Mouse (Mus musculus) urinary bladder, adult 18-20 months (tissue): Measurements from ENCODE around the gene Tuba8.

Source experiments
- DNase-seq, 2 experiments: peaks; one replicate each; pipeline ENCODE4 v3.0.0; 2022; ENCODE audit warnings: low spot score in 2 of 2, mixed read lengths in 2 of 2

The Tuba8 gene

DNA sequence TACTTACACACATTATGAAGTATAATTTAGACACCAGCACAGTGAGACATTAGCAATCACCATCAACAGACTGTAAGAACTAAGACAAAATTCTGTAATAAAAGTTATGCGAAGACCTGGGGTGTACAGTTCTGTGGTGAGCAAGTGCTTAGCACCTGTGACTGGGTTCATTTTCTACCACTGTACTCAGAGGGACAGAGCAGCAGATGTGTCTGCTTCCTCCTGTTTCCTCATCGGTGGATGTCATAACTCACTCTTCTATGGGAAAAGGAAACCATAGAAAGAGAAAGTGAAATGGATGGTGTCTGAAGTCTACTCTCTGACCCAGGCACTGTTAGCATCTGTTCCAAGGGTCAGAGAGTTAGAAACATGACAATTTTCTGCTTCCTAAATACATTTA, 16.2 kb downstream of the Tuba8 start:
- no peak for DNase-seq

DNA sequence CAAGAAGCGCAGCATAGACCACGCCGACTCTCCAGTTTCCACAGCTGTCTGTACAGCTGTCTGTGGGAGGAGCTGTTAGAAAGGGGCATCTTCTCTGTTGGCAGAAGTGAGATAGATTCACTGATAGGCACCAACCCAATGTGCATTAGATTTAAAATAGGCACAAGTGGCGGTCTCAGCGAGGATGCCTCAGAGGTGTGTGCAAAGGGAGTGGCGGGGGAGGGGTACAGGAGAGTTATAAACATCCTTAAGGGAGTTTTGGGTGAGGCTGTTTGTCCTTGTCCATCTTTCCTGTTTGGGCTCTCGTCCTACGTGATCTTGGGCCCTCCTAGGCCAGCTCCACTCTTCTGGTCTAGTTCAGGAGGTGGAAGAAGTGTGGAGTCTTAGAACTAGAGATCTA, 17.9 kb downstream of the Tuba8 start:
- DNase-seq, result no peak

DNA sequence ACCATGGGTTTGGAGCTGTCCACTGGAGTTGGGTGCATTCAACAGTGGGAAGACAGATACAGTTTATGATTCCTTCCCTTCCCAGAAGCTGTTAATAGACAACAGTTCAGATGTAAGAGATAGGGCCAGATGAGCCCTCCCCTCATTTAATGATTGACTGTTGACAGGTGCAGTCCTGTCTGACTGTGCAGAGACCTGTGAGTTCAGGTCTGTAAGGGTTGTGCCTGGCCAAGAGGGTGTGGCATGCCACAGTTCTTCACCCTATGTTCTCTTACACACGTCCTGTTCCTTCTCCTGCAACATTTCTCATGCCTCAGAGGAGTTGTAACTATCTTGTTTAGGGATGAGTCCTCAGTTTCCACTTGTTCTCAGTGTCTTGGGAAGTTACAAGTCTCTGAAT, 22.2 kb downstream of the Tuba8 start:
- DNase-seq, result no peak

DNA sequence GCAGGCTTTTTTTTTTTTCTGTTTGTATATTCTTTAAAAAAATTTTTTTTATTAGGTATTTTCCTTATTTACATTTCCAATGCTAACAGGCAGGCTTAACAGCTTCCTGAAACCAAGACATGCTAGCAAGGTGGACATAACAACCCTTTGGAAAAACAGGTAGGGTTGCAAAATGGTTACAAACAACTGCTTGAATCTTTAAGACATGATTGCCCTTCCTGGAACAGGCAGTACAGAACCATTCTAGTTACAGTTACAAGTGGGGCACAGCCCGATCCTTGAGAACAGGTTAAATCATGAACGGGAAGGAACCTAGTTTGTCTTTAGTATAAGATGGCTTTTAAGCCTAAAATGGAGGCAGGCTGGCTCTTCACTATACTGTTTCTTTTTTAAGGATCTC, 25.9 kb downstream of the Tuba8 start:
- no peak for DNase-seq

DNA sequence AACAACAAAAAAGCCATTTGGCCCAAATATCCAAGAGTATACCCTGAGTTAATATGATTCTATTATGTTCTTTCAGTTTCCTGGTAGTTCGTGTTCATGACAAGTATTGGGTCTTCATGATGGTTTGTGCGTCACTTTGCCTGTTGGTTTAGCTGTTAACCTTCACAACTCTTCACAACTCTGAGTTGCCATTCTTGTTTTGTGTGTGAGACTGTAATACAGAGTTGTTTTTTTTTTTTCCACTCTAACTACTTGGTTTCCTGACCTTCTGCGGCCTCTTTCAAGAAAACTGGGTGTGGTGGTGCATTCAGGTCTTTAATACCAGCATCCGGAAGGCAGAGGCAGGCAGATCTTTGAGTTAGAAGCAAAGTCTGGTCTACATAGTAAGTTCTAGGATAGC, 27.7 kb downstream of the Tuba8 start:
- DNase-seq, result no peak

DNA sequence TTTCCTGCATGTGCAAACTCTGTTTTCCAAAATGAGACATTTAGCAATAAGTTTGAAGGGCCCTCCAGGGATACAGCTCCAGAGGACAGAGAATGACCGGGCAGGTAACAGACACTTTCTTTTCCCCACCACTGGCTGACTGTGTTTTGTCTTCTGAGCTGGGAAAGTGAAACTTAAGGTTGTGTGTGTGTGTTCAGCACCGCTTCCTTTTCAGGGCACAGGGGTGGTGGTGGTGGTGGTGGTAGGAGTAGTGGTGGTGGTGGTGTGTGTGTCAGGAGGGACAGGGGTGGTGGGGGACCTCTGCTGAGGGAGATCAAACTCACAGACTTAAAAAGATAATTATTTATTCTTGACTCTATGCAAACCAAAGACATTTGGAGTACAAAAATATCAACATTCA, 31.3 kb downstream of the Tuba8 start:
- no peak for DNase-seq

DNA sequence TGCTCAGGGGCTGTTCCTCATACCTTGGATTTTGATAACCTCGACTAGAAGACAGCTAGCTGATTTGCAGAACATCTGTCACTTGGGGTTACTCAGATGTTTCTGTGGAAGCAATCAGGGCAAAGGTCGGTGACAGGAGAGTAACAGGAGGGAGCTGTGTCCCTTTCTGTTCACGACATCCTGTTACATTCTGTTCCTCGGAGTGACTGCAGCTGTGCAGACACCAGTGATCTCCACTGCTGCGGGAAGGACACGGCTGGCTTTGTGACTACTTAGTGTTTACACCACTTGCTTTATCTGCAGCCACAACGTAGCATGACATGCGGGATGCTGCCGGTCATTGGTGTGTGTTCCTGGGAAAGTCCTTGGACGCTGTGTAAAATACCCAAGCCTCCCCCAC, 32.7 kb downstream of the Tuba8 start:
- DNase-seq, result no peak

DNA sequence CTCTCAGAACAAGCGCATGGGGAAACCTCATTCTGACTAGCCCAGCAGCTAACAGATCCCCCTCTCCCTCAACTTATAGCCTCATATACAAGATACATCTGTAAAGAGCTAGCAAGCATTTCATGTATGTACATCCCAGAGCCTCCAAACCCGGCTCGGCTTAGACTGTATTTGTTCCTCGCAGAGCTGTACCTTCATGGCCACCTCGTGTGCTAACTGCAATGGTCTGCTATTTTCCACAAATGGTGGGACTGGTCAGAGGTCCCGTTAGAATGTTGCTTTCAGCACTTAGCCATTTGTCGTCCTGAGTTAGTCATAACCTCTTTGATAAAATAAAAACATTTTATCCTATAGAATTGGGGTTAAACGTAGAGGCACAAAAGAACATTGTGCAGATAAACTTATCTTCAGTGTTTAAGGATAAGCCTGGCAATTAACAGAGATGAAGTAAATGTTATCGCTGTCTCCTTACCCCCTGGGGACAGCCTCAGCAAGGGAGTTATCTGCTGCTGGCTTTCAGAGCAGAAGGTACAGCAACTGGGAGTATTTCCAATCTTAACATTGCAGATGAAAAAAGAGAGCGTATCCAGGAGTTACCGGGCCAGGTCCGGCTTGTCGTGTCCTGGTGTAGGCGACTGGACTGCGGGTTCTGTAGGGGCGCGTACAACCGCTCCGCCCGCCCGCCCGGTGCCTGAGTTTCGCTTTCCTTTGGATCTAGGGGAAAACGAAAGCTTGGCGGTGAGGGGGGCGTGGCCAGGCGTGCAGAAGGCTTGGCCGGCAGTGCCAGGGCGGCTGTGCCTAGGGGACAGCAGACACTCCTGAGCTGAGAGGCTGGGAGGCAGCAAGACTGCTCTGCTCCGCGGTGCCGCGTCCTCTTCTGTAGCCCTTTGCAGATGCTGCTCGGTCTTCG, 34.9 kb downstream of the Tuba8 start, which contains the start of gene Usp18:
TSS of gene Usp18 (plus strand) at position 780 of the 910 bp plus-strand sequence.
- DNase-seq, result peak; percentile 90

DNA sequence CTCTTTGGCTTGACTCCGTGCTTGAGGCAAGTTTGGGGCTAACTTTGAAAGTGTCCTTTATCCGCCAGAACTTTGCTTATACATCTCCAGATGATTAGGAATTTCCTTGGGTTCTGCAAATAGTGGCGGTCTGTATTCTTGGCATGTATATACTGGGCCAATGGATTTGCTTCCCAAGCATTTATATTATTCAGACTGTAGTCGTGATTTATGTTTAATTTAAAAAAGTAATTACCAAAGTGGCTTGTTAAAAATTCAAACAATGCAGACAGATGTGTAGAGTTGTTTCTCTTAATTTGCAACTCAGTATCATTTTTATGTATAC, 35.5 kb downstream of the Tuba8 start:
- DNase-seq, result no peak

DNA sequence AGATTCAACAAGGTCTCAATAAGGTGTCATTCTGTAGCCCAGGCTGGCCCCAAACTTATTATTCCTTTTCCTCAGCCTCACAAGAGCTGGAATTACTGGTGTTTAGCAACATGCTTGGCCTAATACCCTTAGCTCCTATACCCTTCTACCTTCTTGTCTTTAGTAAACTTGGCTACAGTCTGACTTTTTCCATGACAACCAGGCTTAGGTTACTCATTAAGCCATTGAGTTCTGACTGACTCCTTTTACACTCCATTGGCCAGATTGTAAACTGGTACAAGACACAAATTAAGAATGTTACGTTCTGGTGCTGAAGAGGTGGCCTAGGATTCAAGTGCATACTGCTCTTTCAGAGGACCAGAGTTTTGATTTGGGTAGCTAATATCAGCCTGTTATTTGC, 39.9 kb downstream of the Tuba8 start:
- no peak for DNase-seq

DNA sequence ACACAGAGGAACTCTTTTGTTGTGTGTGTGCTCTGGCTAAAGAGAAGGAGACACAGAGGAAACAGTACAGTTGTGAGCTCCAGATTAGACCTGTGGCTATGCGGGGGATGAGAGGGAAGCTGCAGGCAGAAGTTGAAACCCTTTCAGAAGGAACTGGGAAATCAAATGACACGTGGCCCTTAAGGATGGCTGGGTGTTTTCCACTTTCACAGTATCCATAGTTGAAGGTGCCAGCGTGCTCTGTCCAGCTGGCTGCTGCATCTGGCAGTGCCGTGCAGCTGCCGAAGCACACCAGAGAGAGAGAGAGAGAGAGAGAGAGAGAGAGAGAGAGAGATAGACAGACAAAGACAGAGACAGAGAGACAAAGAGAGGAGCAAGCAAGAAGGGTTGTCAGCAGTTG, 40.8 kb downstream of the Tuba8 start:
- no peak for DNase-seq

DNA sequence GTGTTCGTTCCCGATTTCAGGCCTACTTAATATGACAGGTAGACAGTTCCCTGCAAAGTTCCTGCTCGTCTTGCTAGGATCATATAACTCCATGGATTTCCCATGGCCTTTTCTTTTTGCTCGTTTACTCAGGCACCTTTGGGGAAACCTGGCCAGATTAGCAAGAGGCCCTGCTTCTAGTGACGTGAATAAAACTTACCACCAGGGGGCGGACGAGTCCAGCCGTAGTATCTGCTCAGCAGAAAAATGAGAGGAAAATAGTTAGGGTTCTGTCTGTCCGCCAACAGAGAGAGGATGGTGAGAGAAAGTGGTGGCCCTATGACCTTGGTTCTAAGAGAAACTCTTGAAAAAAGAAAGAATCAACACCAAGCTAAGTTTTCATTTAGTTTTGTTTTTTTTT, 50.1 kb downstream of the Tuba8 start:
- DNase-seq, result peak; percentile 36 to 45

DNA sequence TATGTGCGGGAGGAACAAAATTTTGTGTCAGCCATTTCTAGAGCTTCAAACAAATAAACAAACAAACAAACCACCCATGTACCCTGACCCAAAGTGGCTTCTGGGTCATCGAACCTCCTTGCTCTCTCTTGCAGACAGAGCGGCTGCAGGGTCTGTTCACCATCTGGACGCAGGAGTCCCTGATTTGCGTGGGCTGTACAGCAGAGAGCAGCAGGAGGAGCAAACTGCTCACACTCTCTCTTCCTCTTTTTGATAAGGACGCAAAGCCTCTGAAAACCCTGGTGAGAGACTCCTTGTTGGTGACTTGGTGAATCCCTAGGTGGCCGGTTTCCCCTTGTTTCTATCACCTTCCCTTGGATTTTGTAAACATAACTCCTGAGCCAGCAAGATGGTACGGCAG, 50.7 kb downstream of the Tuba8 start:
- DNase-seq, result no peak

DNA sequence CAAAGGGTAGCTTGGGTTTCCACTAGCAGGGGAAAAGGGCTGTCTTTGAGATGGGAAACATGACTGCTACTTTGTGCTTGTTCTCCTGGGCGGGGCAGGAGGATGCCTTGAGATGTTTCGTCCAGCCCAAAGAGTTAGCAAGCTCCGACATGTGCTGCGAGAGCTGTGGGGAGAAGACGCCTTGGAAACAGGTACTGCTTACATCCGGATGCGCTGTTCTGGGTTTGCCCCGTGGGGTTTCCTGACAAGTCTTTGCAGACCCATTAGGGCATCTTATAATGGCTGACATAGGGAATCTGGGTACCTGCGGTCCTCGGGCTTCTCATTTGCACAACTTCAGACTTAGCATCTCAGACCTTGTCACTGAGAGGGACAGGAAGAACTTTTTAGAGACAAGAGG, 51.5 kb downstream of the Tuba8 start:
- DNase-seq, result no peak

DNA sequence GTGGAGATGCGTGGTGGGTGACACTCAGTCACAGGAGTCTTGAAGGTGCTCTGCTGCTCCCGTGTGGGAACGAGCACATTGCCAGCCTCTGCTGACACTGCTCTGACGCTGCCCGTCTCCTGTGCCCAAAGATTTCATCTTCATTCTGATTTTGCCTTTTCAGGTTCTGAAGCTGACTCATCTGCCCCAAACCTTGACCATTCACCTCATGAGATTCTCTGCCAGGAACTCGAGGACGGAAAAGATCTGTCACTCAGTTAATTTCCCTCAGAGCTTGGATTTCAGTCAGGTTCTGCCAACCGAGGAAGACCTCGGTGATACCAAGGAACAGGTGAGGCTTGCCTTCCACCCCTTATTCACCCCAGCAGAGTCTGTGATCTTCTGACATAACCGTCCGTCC, 52.0 kb downstream of the Tuba8 start:
- no peak for DNase-seq

DNA sequence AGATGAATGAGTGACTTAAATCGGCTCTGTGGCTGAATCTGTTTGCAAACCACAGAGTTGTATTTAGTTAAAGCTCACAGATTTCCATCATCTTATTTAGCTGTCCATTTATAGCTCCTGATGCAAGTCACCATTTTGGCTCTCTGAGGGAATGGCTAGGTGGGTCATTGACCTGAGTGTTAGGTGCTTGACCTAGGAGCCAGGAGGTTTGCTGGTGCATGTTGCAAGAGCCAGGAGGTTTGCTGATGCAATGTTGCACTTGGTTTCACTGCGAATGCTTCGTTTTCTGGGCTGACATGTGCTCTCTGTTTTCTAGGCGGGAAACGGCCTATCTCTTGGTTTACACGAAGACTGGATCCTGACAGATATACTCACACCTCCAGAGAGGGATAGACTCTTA, 59.7 kb downstream of the Tuba8 start:
- no peak for DNase-seq

DNA sequence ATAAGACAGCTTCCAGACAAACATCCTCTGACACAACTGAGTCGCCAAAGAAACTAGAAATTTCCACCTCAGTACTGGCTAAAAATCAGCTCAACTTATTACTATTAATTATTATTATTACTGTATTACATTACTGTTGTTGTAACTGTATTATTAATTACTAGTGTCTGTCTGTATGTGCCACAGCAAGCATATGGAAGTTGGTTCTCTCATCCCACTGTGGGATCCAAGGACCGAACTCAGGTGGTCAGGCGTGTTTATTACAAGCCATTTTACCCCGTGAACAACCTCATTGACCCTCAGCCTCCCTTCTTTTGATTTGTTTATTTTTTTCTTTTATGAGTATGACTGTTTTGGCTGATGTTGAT, 61.2 kb downstream of the Tuba8 start:
- no peak for DNase-seq

DNA sequence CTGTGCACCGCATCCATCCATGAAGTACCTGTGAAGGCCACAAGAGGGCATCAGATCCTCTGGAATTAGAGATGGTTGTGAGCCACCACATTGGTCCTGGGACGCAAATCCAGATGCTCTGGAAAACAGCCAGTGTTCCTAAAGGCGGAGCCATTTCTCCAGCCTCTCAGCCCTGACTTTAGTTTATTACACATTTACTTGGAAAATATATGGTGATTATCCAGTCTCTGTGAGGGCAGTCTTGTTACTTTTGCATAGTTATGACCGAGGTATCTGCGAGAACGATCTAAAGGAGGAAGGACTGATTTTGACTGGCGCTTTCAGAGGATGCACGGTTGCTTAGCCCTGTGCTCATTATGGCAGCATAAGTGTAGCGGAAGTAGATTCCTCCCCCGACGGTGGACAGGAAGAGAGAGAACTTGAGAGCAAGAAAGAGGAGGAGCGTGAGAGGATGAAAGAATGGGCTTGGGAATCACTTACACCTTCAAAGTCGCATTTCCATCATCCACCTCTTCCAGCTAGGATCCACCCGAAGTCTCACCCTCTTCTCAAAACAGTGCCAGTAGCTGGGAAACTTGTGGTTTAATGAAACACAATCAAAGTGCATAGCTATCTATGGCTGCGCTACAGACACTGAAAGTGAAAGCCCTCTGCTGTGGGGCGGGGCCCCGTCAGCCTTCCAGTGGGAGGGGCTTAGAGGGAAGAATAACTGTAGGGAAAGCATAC, 61.7 kb downstream of the Tuba8 start:
- peak; percentile 61 to 67 for DNase-seq

DNA sequence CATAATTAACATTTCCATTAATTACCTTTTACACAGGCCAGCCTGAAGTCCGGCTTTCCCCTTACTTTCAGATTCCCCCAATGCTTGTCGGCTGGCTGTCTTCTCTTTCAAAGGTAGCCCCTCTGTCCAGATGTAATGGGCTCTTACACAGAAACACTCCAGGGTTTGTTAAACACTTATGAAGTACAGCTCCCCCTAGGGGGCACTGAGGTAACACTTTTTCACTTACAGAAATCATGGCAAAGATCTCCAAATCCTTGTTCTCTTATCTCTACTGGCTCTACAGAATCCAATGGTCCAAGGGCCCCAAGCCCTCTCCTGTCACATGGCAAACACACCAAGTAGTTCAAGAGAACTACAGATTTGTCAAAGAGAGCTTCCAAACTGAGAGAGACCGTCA, 63.9 kb downstream of the Tuba8 start:
- no peak for DNase-seq
